In the genomic region with DNA sequence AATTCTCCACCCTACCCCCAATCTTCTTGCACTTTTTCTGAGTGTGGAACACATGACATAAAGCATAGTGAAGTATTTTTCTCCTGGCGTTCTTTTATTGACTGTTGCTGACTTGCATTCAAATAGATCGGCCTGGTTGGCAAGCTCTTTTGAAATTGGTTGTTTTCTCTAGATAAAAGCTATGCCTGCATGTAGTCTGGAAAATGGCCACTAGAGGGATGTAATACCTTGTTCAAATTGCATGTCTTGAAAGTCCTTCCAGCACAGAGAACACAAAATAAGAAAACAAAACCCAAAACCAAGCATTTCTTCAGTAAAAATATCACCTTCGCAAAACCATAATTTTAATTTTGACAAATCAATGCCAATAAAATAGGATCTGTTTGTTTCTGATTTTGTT, we compare ENCODE assay signal across 9 mouse cellular contexts.
DNase-seq lines count a peak whose midpoint lies in the region; ATAC-seq and TF ChIP-seq lines count a peak whose summit lies in the region.
"Had no signal": no experiment of that assay in that cellular context is flagged by ENCODE, and none has a peak within 500 bp of the region (broad histone marks: within the 10 kb centered on the region; RNA-seq: fewer than 3 reads in every experiment).

No protein-coding gene starts in this region.

- H3K9ac ChIP-seq in limb, embryonic 11.5 days (ENCODE audit: low read length) = no peak overlapping the region

- no peak overlapping the region for H3K4me2 ChIP-seq in limb, embryonic 11.5 days (ENCODE audit: low read depth, severe bottlenecking)

- no peak for TF ChIP-seq POLR2A in brain, embryonic 14.5 days (IDR thresholded peaks at IDR 0.05; ENCODE audit: borderline replicate concordance, extremely low read depth, insufficient read depth, insufficient read length, poor library complexity, severe bottlenecking)

- no peaks in the 10 kb centered on the region for H3K9me3 ChIP-seq in limb, embryonic 11.5 days (ENCODE audit: control insufficient read depth, low read length)
- no peaks in the 10 kb centered on the region for H3K9me3 ChIP-seq in limb, embryonic 10.5 days (replicated peaks)

- no peak overlapping the region for H3K27ac ChIP-seq in limb, embryonic 11.5 days (replicated peaks; ENCODE audit: low read depth, low read length)
- no peak overlapping the region for H3K27ac ChIP-seq in limb, embryonic 10.5 days
- H3K27ac ChIP-seq: macrophage had no signal

- peak; percentile 41 for DNase-seq in adrenal gland, postnatal 14 days
- no peak for DNase-seq in adrenal gland, adult 8-10 months
- DNase-seq in limb, embryonic 11.5 days (ENCODE audit: low spot score) = peak; percentile 36
- no peak for DNase-seq in limb, embryonic 10.5 days (ENCODE audit: low spot score)
- peak; percentile 91 for DNase-seq in brain, embryonic 14.5 days (ENCODE audit: low read depth)
- DNase-seq in kidney, postnatal 4 days = peak; percentile 7 to 14
- DNase-seq in naive thymus-derived CD4-positive, alpha-beta T cell, adult 2 months (ENCODE audit: low read depth) = peak; percentile 34

- no peak for ATAC-seq in limb, embryonic 11.5 days (ENCODE audit: insufficient number of reproducible peaks, low FRiP score, low TSS enrichment, low read depth)
- no peak for ATAC-seq in inflammation-experienced regulatory T-cells, adult 6 months

- 52% methylated on average over 3 of the region's 3 CpGs for WGBS in limb, embryonic 11.5 days
- WGBS in limb, embryonic 10.5 days = 60% methylated on average over 3 of the region's 3 CpGs

- no peaks in the 10 kb centered on the region for H3K36me3 ChIP-seq in limb, embryonic 11.5 days (ENCODE audit: control insufficient read depth, insufficient read depth, low read length)
- no peaks in the 10 kb centered on the region for H3K36me3 ChIP-seq in limb, embryonic 10.5 days

- H3K27me3 ChIP-seq in limb, embryonic 11.5 days (ENCODE audit: control insufficient read depth, insufficient read depth, low read length) = no peaks in the 10 kb centered on the region
- no peaks in the 10 kb centered on the region for H3K27me3 ChIP-seq in limb, embryonic 10.5 days (ENCODE audit: low read depth, poor library complexity, severe bottlenecking)

- H3K4me3 ChIP-seq in limb, embryonic 11.5 days (ENCODE audit: low read depth, low read length) = no peak overlapping the region
- no peak overlapping the region for H3K4me3 ChIP-seq in limb, embryonic 10.5 days

- H3K4me1 ChIP-seq in limb, embryonic 11.5 days (ENCODE audit: control insufficient read depth, insufficient read depth, low read length) = no peaks in the 10 kb centered on the region
- H3K4me1 ChIP-seq in limb, embryonic 10.5 days = peaks cover 9% of the 10 kb centered on the region

- peak; percentile 35; the same call in 1 of the 2 replicates for TF ChIP-seq CTCF in brain, embryonic 14.5 days (IDR thresholded peaks at IDR 0.05; ENCODE audit: borderline replicate concordance, extremely low read depth, insufficient read depth, insufficient read length)

Comparison
In these comparisons a context has a peak if more than half of its experiments do, and no peak if none do; other contexts are left out.
1. DNase-seq: peak in adrenal gland, postnatal 14 days (single experiment), limb, embryonic 11.5 days (single experiment), brain, embryonic 14.5 days (single experiment), kidney, postnatal 4 days (2 of 2) and naive thymus-derived CD4-positive, alpha-beta T cell, adult 2 months (single experiment); none in adrenal gland, adult 8-10 months (single experiment) and limb, embryonic 10.5 days (single experiment).